Mouse (Mus musculus) ES-E14 (cell line): Measurements from ENCODE around the gene Ide. TPM values are rescaled to one million over a fixed set of nuclear protein-coding genes. Genes with fewer than 3 reads are reported as not detected.
A peak's percentile ranks its signal among the peaks of the same experiment; 100 is the strongest.

Experiments used
- DNase-seq: peaks from one replicate; pipeline ENCODE4 v3.0.0-alpha.2; 2013; ENCODE audit warnings: low read depth, low spot score
- H3K27ac ChIP-seq: 2 replicates; pipeline ENCODE4 v1.5.1; 2012; ENCODE audit warnings: low read depth, mild to moderate bottlenecking, low read length, moderate library complexity, mixed read lengths; ENCODE audit not compliant: poor library complexity, insufficient read depth, severe bottlenecking
- H3K36me3 ChIP-seq: 2 replicates; pipeline ENCODE4 v1.6.1; 2012; ENCODE audit warnings: mild to moderate bottlenecking, low read length, moderate library complexity, mixed read lengths; ENCODE audit not compliant: control insufficient read depth, poor library complexity, insufficient read depth, severe bottlenecking
- H3K4me1 ChIP-seq, 2 experiments: fragments of 150-350 bp in 1 of 2; sonication (generic) in 1 of 2; 2 replicates each; pipeline ENCODE4 v1.6.1; 2012; ENCODE audit warnings: low read length in 2 of 2, mild to moderate bottlenecking in 1 of 2, mixed read lengths in 1 of 2; ENCODE audit not compliant: control insufficient read depth in 2 of 2, insufficient read depth in 2 of 2, poor library complexity in 1 of 2
- H3K4me3 ChIP-seq, 2 experiments: fragments of 150-350 bp in 1 of 2; sonication (generic) in 1 of 2; 2 replicates each; pipeline ENCODE4 v1.5.1; 2012; ENCODE audit warnings: low read length in 2 of 2, low read depth in 1 of 2, mild to moderate bottlenecking in 1 of 2, mixed read lengths in 1 of 2; ENCODE audit not compliant: insufficient read depth in 1 of 2, poor library complexity in 1 of 2, severe bottlenecking in 1 of 2
- H3K9ac ChIP-seq: 2 replicates; pipeline ENCODE4 v1.6.1; 2012; ENCODE audit warnings: low read depth, mild to moderate bottlenecking, low read length, mixed read lengths; ENCODE audit not compliant: poor library complexity, insufficient read depth, severe bottlenecking
- H3K9me3 ChIP-seq: fragments of 150-350 bp; sonication (generic); 2 replicates; pipeline ENCODE4 v1.6.1; 2012; ENCODE audit warnings: low read depth, mild to moderate bottlenecking, low read length; ENCODE audit not compliant: control insufficient read depth, insufficient read depth
- CHD2 ChIP-seq: IDR thresholded peaks from 2 replicates; pipeline ENCODE4 v1.6.1; 2014; ENCODE audit warnings: mild to moderate bottlenecking, low read depth, low read length, inconsistent platforms
- HCFC1 ChIP-seq: IDR thresholded peaks from 2 replicates; pipeline ENCODE4 v1.6.1; 2012; ENCODE audit warnings: low read length, inconsistent platforms, borderline replicate concordance; ENCODE audit not compliant: insufficient read depth
- MAFK ChIP-seq: IDR thresholded peaks from 2 replicates; pipeline ENCODE4 v1.6.1; 2014; ENCODE audit warnings: mild to moderate bottlenecking, low read depth, low read length, inconsistent platforms; ENCODE audit not compliant: insufficient read depth
- ZC3H11A ChIP-seq: IDR thresholded peaks from 2 replicates; pipeline ENCODE4 v1.6.1; 2012; ENCODE audit warnings: low read depth, mild to moderate bottlenecking, inconsistent platforms, low read length, borderline replicate concordance
- ZNF384 ChIP-seq: IDR thresholded peaks from 2 replicates; pipeline ENCODE4 v1.6.1; 2012; ENCODE audit warnings: low read depth, low read length, inconsistent platforms
- in situ Hi-C, 2 experiments: fragments of 600-800 bp; cut with MboI; formaldehyde crosslinking; loops; one replicate each; pipeline ENCODE4 v1.15.1; 2025; ENCODE audit warnings: low sequenced_read_pairs in 2 of 2, inconsistent platforms in 1 of 2; ENCODE audit not compliant: unreplicated experiment in 2 of 2
- total RNA-seq: library from RNA; depleted of rRNA; stranded (reverse); fragments of 300-350 nt; gene quantifications from 2 replicates; pipeline ENCODE4 v1.2.3, GENCODE M21; 2012

The Ide gene
- total RNA-seq, 1 experiment: 44.8 TPM

DNA sequence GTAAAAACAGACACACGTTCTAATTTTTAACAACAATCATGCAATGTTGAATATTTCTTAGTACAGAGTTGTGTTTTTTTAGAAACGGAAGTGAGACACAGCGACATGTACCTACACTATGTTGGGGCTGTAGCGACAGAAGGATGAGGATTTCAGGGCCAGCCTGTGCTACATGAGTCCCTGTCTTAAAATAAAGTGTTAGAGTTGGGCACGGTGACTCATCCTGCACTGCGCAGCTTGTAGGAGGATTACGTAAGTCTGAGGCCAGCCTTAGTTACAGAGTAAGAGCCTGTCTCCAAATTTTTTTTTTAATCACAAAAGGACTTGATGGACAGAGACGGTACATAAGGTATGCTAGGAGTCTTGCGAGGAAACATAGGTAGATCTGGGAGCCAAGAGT lies 82.3 kb downstream of the Ide start:
- Histone ChIP-seq H3K27ac (no peak overlapping the region), H3K9ac (no peak overlapping the region), H3K4me3 (no peak overlapping the region), H3K36me3 (no peaks in the 10 kb centered on the region), H3K4me1 (peaks cover 0 to 6% of the 10 kb centered on the region in 2 experiments; a peak in 1 of 4 replicates), H3K9me3 (no peaks in the 10 kb centered on the region)
- in situ Hi-C loops: loop anchor here in 1 of 2 experiments (25.0 kb wide), 1 partner anchor 193 kb away; no protein-coding TSS in a partner anchor
- no peak for TF ChIP-seq ZC3H11A
- no peak for TF ChIP-seq MAFK
- no peak for TF ChIP-seq HCFC1
- no peak for TF ChIP-seq CHD2
- no peak for TF ChIP-seq ZNF384
- no peak for DNase-seq

DNA sequence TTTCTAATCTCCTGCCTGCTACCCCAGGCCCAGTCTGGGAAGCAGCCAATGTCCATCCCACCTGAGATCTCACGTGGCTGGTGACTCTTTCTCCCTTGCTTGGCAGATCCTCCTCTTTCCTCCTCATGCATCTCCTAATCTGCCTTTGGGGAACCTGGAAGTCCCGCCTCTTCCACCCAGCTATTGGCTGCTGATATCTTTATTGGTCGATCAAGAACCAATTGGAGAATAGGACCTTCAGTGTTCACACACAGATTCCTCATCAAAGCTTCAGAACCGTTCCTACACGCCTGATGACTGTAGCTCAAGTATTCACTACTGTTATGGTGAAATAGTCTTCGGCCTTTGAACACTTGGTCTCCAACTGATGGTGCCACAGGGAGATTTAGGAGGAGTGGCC lies 85.5 kb downstream of the Ide start:
- Histone ChIP-seq H3K9me3 (no peaks in the 10 kb centered on the region), H3K9ac (no peak overlapping the region), H3K4me3 (peak overlapping the region in 1 of 2 experiments; percentile 61; a peak in 3 of 4 replicates), H3K4me1 (peaks cover 0 to 5% of the 10 kb centered on the region in 2 experiments; a peak in 1 of 4 replicates), H3K36me3 (no peaks in the 10 kb centered on the region), H3K27ac (no peak overlapping the region)
- DNase-seq: peak; percentile 42
- TF ChIP-seq HCFC1 (no peak), CHD2 (no peak), MAFK (no peak), ZNF384 (no peak), ZC3H11A (no peak)
- in situ Hi-C loops: loop anchor here in 1 of 2 experiments (25.0 kb wide), 1 partner anchor 190 kb away; no protein-coding TSS in a partner anchor

- no peak for DNase-seq
- no peaks in the 10 kb centered on the region for H3K9me3 ChIP-seq
- TF ChIP-seq HCFC1 (no peak), ZC3H11A (no peak), CHD2 (no peak), ZNF384 (no peak), MAFK (no peak)
- in situ Hi-C loops: no loop called here
- H3K4me1 ChIP-seq: peaks cover 0 to 5% of the 10 kb centered on the region in 2 experiments; a peak in 1 of 4 replicates
- no peak overlapping the region for H3K27ac ChIP-seq
- no peak overlapping the region for H3K9ac ChIP-seq
- H3K4me3 ChIP-seq: no peak overlapping the region
- H3K36me3 ChIP-seq: no peaks in the 10 kb centered on the region
Measured at GRCm38 (mm10) chr19:37248199-37248598, 89.5 kb downstream of the Ide start.

GRCm38 (mm10) chr19:37246859-37247258 lies 90.8 kb downstream of the Ide start:
- peaks cover 0 to under 1% of the 10 kb centered on the region in 2 experiments; a peak in 1 of 4 replicates for H3K4me1 ChIP-seq
- H3K4me3 ChIP-seq: no peak overlapping the region
- no peaks in the 10 kb centered on the region for H3K9me3 ChIP-seq
- TF ChIP-seq ZNF384: no peak
- TF ChIP-seq ZC3H11A: no peak
- TF ChIP-seq MAFK: no peak
- no peak for TF ChIP-seq CHD2
- TF ChIP-seq HCFC1: no peak
- no peak overlapping the region for H3K27ac ChIP-seq
- no peaks in the 10 kb centered on the region for H3K36me3 ChIP-seq
- no peak for DNase-seq
- no peak overlapping the region for H3K9ac ChIP-seq
- in situ Hi-C loops: no loop called here
